Mouse (Mus musculus): ENCODE measurements at regions not wholly inside any gene's neighbourhood (a gene's known extent, or its start where the extent isn't known, plus 50 kb on each side); places are given as distances from the start of the nearest gene placed in this dataset.

- no peak for TF ChIP-seq CTCF (IDR thresholded peaks at IDR 0.05)
- TF ChIP-seq POLR2A (IDR thresholded peaks at IDR 0.05; ENCODE audit: insufficient read depth, low read depth, low read length) = no peak
- no peak for TF ChIP-seq EP300 (IDR thresholded peaks at IDR 0.05; ENCODE audit: insufficient read depth, low read depth, low read length)
Observed at GRCm38 (mm10) chr17:48643533-48644019, 188.9 kb downstream of the Unc5cl start.

Data from heart, adult 2 months (tissue).